Mouse (Mus musculus): ENCODE measurements around the gene Gmps. TPM values are rescaled to one million over a fixed set of nuclear protein-coding genes. Genes with fewer than 3 reads are reported as not detected.
A peak's percentile ranks its signal among the peaks of the same experiment; 100 is the strongest.

Gene Gmps
- 18.3 and 18.8 TPM in 2 replicates for polyA plus RNA-seq (2015; fragmentation: Nextera tagmentation; extraction: Ambion mirVana)

- Histone ChIP-seq H3K36me3 (ENCODE audit: control insufficient read depth, insufficient read depth) (peaks cover 5% of the 10 kb centered on the region), H3K9ac (ENCODE audit: low read depth, low read length) (peak within 1 kb of the TSS; percentile 98), H3K4me1 (ENCODE audit: control insufficient read depth, low read depth, low read length) (peaks cover 8% of the 10 kb centered on the region), H3K27ac (ENCODE audit: low read length) (peak within 1 kb of the TSS; percentile 88), H3K4me2 (ENCODE audit: low read depth, low read length) (peak within 1 kb of the TSS; percentile 69), H3K9me3 (replicated peaks; ENCODE audit: control insufficient read depth, low read length) (no peaks in the 10 kb centered on the region), H3K4me3 (ENCODE audit: low read depth, low read length) (peak within 1 kb of the TSS; percentile 98), H3K27me3 (ENCODE audit: control insufficient read depth, insufficient read depth, low read depth, low read length) (no peaks in the 10 kb centered on the region)
- ATAC-seq (ENCODE audit: low read depth): peak; percentile 98
- WGBS (ENCODE audit: insufficient replicate concordance): under 1% methylated on average over 67 of the region's 67 CpGs
Measured at GRCm38 (mm10) chr3:63975955-63976908, at the start of gene Gmps. Gene Gmps, plus strand, starts transcription at chr3:63976106.

GRCm38 (mm10) chr3:63928878-63929859 is 46.7 kb upstream of the Gmps start, which contains the start of gene E130311K13Rik:
Gene E130311K13Rik, minus strand, starts transcription at chr3:63929472.
- WGBS (ENCODE audit: insufficient replicate concordance): 5% methylated on average over 48 of the region's 48 CpGs
- peak; percentile 89 for ATAC-seq (ENCODE audit: low read depth)
- no peaks in the 10 kb centered on the region for H3K36me3 ChIP-seq (ENCODE audit: control insufficient read depth, insufficient read depth)

GRCm38 (mm10) chr3:63938928-63939327 is 37.0 kb upstream of the Gmps start:
- Histone ChIP-seq H3K27ac (ENCODE audit: low read length) (no peak overlapping the region), H3K9ac (ENCODE audit: low read depth, low read length) (no peak overlapping the region), H3K27me3 (ENCODE audit: control insufficient read depth, insufficient read depth, low read depth, low read length) (no peaks in the 10 kb centered on the region), H3K4me1 (ENCODE audit: control insufficient read depth, low read depth, low read length) (no peaks in the 10 kb centered on the region), H3K36me3 (ENCODE audit: control insufficient read depth, insufficient read depth) (no peaks in the 10 kb centered on the region), H3K4me3 (ENCODE audit: low read depth, low read length) (no peak overlapping the region), H3K4me2 (ENCODE audit: low read depth, low read length) (no peak overlapping the region), H3K9me3 (replicated peaks; ENCODE audit: control insufficient read depth, low read length) (no peaks in the 10 kb centered on the region)
- 73% methylated on average over 2 of the region's 2 CpGs for WGBS (ENCODE audit: insufficient replicate concordance)
- no peak for ATAC-seq (ENCODE audit: low read depth)

More at GRCm38 (mm10) chr3:63928878-63929859, 46.7 kb upstream of the Gmps start, which contains the start of gene E130311K13Rik:
- no peaks in the 10 kb centered on the region for H3K27me3 ChIP-seq (ENCODE audit: control insufficient read depth, insufficient read depth, low read depth, low read length)
- peak within 1 kb of the TSS; percentile 75 for H3K4me2 ChIP-seq (ENCODE audit: low read depth, low read length)
- no peaks in the 10 kb centered on the region for H3K9me3 ChIP-seq (replicated peaks; ENCODE audit: control insufficient read depth, low read length)
- H3K9ac ChIP-seq (ENCODE audit: low read depth, low read length): peak within 1 kb of the TSS; percentile 73
- no peaks in the 10 kb centered on the region for H3K4me1 ChIP-seq (ENCODE audit: control insufficient read depth, low read depth, low read length)
- H3K27ac ChIP-seq (ENCODE audit: low read length): peak within 1 kb of the TSS; percentile 41; the same call in 1 of the 2 replicates
- peak within 1 kb of the TSS; percentile 71 for H3K4me3 ChIP-seq (ENCODE audit: low read depth, low read length)

GRCm38 (mm10) chr3:63941204-63941850 is 34.6 kb upstream of the Gmps start:
- Histone ChIP-seq H3K9ac (ENCODE audit: low read depth, low read length) (no peak overlapping the region), H3K4me2 (ENCODE audit: low read depth, low read length) (no peak overlapping the region), H3K4me1 (ENCODE audit: control insufficient read depth, low read depth, low read length) (no peaks in the 10 kb centered on the region), H3K4me3 (ENCODE audit: low read depth, low read length) (no peak overlapping the region), H3K36me3 (ENCODE audit: control insufficient read depth, insufficient read depth) (no peaks in the 10 kb centered on the region), H3K27me3 (ENCODE audit: control insufficient read depth, insufficient read depth, low read depth, low read length) (no peaks in the 10 kb centered on the region), H3K9me3 (replicated peaks; ENCODE audit: control insufficient read depth, low read length) (no peaks in the 10 kb centered on the region), H3K27ac (ENCODE audit: low read length) (no peak overlapping the region)
- ATAC-seq (ENCODE audit: low read depth): no peak
- WGBS (ENCODE audit: insufficient replicate concordance): 62% methylated on average over 2 of the region's 2 CpGs

GRCm38 (mm10) chr3:63949837-63950236 is 26.1 kb upstream of the Gmps start:
- Histone ChIP-seq H3K27me3 (ENCODE audit: control insufficient read depth, insufficient read depth, low read depth, low read length) (no peaks in the 10 kb centered on the region), H3K9me3 (replicated peaks; ENCODE audit: control insufficient read depth, low read length) (no peaks in the 10 kb centered on the region), H3K36me3 (ENCODE audit: control insufficient read depth, insufficient read depth) (no peaks in the 10 kb centered on the region), H3K4me1 (ENCODE audit: control insufficient read depth, low read depth, low read length) (no peaks in the 10 kb centered on the region), H3K27ac (ENCODE audit: low read length) (no peak overlapping the region), H3K4me2 (ENCODE audit: low read depth, low read length) (no peak overlapping the region), H3K9ac (ENCODE audit: low read depth, low read length) (no peak overlapping the region), H3K4me3 (ENCODE audit: low read depth, low read length) (no peak overlapping the region)
- 53% methylated on average over 3 of the region's 3 CpGs for WGBS (ENCODE audit: insufficient replicate concordance)
- no peak for ATAC-seq (ENCODE audit: low read depth)

- Histone ChIP-seq H3K27me3 (ENCODE audit: control insufficient read depth, insufficient read depth, low read depth, low read length) (peaks cover under 1% of the 10 kb centered on the region), H3K4me1 (ENCODE audit: control insufficient read depth, low read depth, low read length) (peaks cover 7% of the 10 kb centered on the region; the same call in 1 of the 2 replicates), H3K4me3 (ENCODE audit: low read depth, low read length) (peak overlapping the region; percentile 94), H3K4me2 (ENCODE audit: low read depth, low read length) (peak overlapping the region; percentile 67), H3K9ac (ENCODE audit: low read depth, low read length) (peak overlapping the region; percentile 91), H3K27ac (ENCODE audit: low read length) (peak overlapping the region; percentile 91), H3K36me3 (ENCODE audit: control insufficient read depth, insufficient read depth) (no peaks in the 10 kb centered on the region), H3K9me3 (replicated peaks; ENCODE audit: control insufficient read depth, low read length) (no peaks in the 10 kb centered on the region)
- ATAC-seq (ENCODE audit: low read depth): no peak
- 5% methylated on average over 25 of the region's 25 CpGs for WGBS (ENCODE audit: insufficient replicate concordance)
Measured at GRCm38 (mm10) chr3:63963421-63964099, 12.3 kb upstream of the Gmps start.

GRCm38 (mm10) chr3:63964100-63964921 is 11.6 kb upstream of the Gmps start, which contains the start of gene Slc33a1:
Gene Slc33a1, minus strand, starts transcription at chr3:63964768.
- H3K9me3 ChIP-seq (replicated peaks; ENCODE audit: control insufficient read depth, low read length): no peaks in the 10 kb centered on the region
- peaks cover 7% of the 10 kb centered on the region; the same call in 1 of the 2 replicates for H3K4me1 ChIP-seq (ENCODE audit: control insufficient read depth, low read depth, low read length)
- peak within 1 kb of the TSS; percentile 91 for H3K9ac ChIP-seq (ENCODE audit: low read depth, low read length)
- H3K4me3 ChIP-seq (ENCODE audit: low read depth, low read length): peak within 1 kb of the TSS; percentile 94
- no peaks in the 10 kb centered on the region for H3K36me3 ChIP-seq (ENCODE audit: control insufficient read depth, insufficient read depth)
- peak within 1 kb of the TSS; percentile 67 for H3K4me2 ChIP-seq (ENCODE audit: low read depth, low read length)
- peak within 1 kb of the TSS; percentile 91 for H3K27ac ChIP-seq (ENCODE audit: low read length)
- under 1% methylated on average over 68 of the region's 69 CpGs for WGBS (ENCODE audit: insufficient replicate concordance)
- ATAC-seq (ENCODE audit: low read depth): peak; percentile 95
- H3K27me3 ChIP-seq (ENCODE audit: control insufficient read depth, insufficient read depth, low read depth, low read length): peaks cover 2% of the 10 kb centered on the region
